Mouse (Mus musculus) liver, adult 2 months (tissue): ENCODE measurements around the gene Hoxc5. TPM values are rescaled to one million over a fixed set of nuclear protein-coding genes. Genes with fewer than 3 reads are reported as not detected.

Source experiments
- DNase-seq: peaks from one replicate; pipeline ENCODE4 v3.0.0-alpha.2; 2011; ENCODE audit warnings: low read depth, low spot score; ENCODE audit errors: extremely low read depth
- H3K27ac ChIP-seq: fragments of 200-500 bp; replicated peaks from 2 replicates; pipeline ENCODE4 v1.5.1; 2012; ENCODE audit warnings: low read depth, mild to moderate bottlenecking, control low read depth, inconsistent platforms, low read length; ENCODE audit not compliant: insufficient read depth
- H3K27me3 ChIP-seq: fragments of 200-500 bp; 2 replicates; pipeline ENCODE4 v1.6.1; 2012; ENCODE audit warnings: mild to moderate bottlenecking, moderate library complexity, low read length, inconsistent platforms; ENCODE audit not compliant: control insufficient read depth, insufficient read depth
- H3K36me3 ChIP-seq: fragments of 200-500 bp; 2 replicates; pipeline ENCODE4 v1.6.1; 2012; ENCODE audit warnings: low read length, inconsistent platforms; ENCODE audit not compliant: control insufficient read depth, insufficient read depth
- H3K4me1 ChIP-seq: fragments of 200-500 bp; 2 replicates; pipeline ENCODE4 v1.6.1; 2011; ENCODE audit warnings: low read length; ENCODE audit not compliant: control insufficient read depth, insufficient read depth
- H3K4me3 ChIP-seq: fragments of 200-500 bp; 2 replicates; pipeline ENCODE4 v1.5.1; 2011; ENCODE audit warnings: low read depth, mild to moderate bottlenecking, control low read depth, low read length, moderate library complexity; ENCODE audit not compliant: insufficient read depth
- H3K79me2 ChIP-seq: fragments of 200-500 bp; 2 replicates; pipeline ENCODE4 v1.6.1; 2012; ENCODE audit warnings: inconsistent platforms, mild to moderate bottlenecking, low read length, moderate library complexity; ENCODE audit not compliant: control insufficient read depth, insufficient read depth
- H3K9ac ChIP-seq: fragments of 200-500 bp; 2 replicates; pipeline ENCODE4 v1.6.1; 2012; ENCODE audit warnings: low read depth, mild to moderate bottlenecking, control low read depth, inconsistent platforms, low read length
- CTCF ChIP-seq: fragments of 200-500 bp; IDR thresholded peaks from 2 replicates; pipeline ENCODE4 v1.5.1; 2011; ENCODE audit warnings: low read depth, low read length, control low read depth
- POLR2A ChIP-seq: fragments of 200-500 bp; IDR thresholded peaks from 2 replicates; pipeline ENCODE4 v1.6.1; 2011; ENCODE audit warnings: low read length, control low read depth; ENCODE audit not compliant: insufficient read depth; ENCODE audit errors: extremely low read depth
- WGBS: fragments of 180-500 bp; shearing (Covaris S2); methylation state at CpG from one replicate; pipeline ENCODE4 v1.1.7; 2018; 5-methylcytosine and 5-hydroxymethylcytosine counted together
- polyA plus RNA-seq: library from polyadenylated mRNA; depleted of rRNA; stranded (reverse); fragments of >200 nt; gene quantifications from 2 replicates; pipeline ENCODE4 v1.2.3, GENCODE M21; 2012; rRNA removed
- total RNA-seq: library from RNA; depleted of rRNA; stranded (reverse); fragments of >200 nt; gene quantifications from 2 replicates; pipeline ENCODE4 v1.2.3, GENCODE M21; 2014; rRNA removed

The Hoxc5 gene
- total and polyA plus RNA-seq, 2 experiments: under 0.01 TPM; not detected in 1

- WGBS: 23% methylated on average over 11 of the region's 11 CpGs
- Histone ChIP-seq H3K4me3 (no peak overlapping the region), H3K4me1 (no peaks in the 10 kb centered on the region; the same call in 1 of the 2 replicates), H3K27me3 (peaks cover 25% of the 10 kb centered on the region), H3K27ac (no peak overlapping the region), H3K9ac (no peak overlapping the region), H3K36me3 (no peaks in the 10 kb centered on the region), H3K79me2 (no peaks in the 10 kb centered on the region)
- no peak for TF ChIP-seq CTCF
- no peak for TF ChIP-seq POLR2A
- no peak for DNase-seq
These were observed 92.7 kb downstream of the Hoxc5 start for GRCm38 (mm10) chr15:103060021-103060340.

GRCm38 (mm10) chr15:103060341-103061130 is 93.3 kb downstream of the Hoxc5 start:
- no peak overlapping the region for H3K27ac ChIP-seq
- H3K79me2 ChIP-seq: no peaks in the 10 kb centered on the region
- H3K9ac ChIP-seq: no peak overlapping the region
- no peaks in the 10 kb centered on the region for H3K36me3 ChIP-seq
- peaks cover 25% of the 10 kb centered on the region for H3K27me3 ChIP-seq
- H3K4me3 ChIP-seq: no peak overlapping the region
- TF ChIP-seq CTCF: no peak
- H3K4me1 ChIP-seq: no peaks in the 10 kb centered on the region; the same call in 1 of the 2 replicates
- DNase-seq: no peak
- 7% methylated on average over 36 of the region's 36 CpGs for WGBS

DNA sequence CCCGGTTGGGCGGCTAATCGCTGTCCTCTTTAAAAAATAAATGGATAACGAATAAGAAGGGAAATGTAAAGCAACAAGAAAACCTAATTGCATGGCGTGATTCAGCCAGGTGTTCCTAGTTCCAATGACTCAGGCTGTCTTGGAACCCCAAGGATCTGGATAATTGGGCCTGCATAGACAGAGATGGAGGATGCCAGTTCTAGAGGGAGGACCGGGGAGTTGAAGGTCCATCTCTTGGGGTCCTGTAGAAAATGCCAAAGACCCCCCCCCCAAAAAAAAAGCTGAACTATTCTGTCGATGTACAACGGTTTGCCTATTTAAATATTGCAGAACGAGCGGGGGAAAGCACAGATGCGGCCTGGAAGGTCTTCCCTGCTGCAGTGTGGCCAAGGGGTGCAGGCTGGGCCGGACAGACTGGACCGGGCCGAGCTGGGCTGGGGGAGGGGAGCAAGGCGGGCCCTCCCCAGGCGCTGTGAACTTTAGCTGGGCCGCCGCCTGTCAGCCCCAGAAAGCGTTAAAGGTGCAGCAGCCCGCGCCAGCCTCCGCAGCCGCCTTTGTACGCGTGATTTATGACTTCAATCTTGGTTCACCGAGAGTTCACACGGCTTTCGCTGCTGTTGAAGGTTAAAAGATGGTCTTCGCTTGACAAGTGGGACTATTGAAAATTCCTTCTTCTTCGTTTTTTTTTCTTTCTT is 94.0 kb downstream of the Hoxc5 start:
- Histone ChIP-seq H3K27ac (no peak overlapping the region), H3K79me2 (no peaks in the 10 kb centered on the region), H3K27me3 (peaks cover 29% of the 10 kb centered on the region), H3K36me3 (no peaks in the 10 kb centered on the region), H3K4me1 (no peaks in the 10 kb centered on the region; the same call in 1 of the 2 replicates), H3K9ac (no peak overlapping the region), H3K4me3 (0 out of 2 replicates have a peak overlapping the region, but pooled peaks have one; percentile 7)
- no peak for DNase-seq
- 6% methylated on average over 30 of the region's 30 CpGs for WGBS
- no peak for TF ChIP-seq POLR2A
- no peak for TF ChIP-seq CTCF

GRCm38 (mm10) chr15:103061988-103062387 is 94.7 kb downstream of the Hoxc5 start:
- Histone ChIP-seq H3K27ac (no peak overlapping the region), H3K36me3 (no peaks in the 10 kb centered on the region), H3K4me1 (no peaks in the 10 kb centered on the region; the same call in 1 of the 2 replicates), H3K4me3 (no peak overlapping the region), H3K79me2 (no peaks in the 10 kb centered on the region), H3K27me3 (peaks cover 29% of the 10 kb centered on the region), H3K9ac (no peak overlapping the region)
- no peak for DNase-seq
- 14% methylated on average over 2 of the region's 2 CpGs for WGBS
- TF ChIP-seq POLR2A: no peak
- TF ChIP-seq CTCF: no peak

- no peak overlapping the region for H3K9ac ChIP-seq
- H3K27ac ChIP-seq: no peak overlapping the region
- H3K4me3 ChIP-seq: no peak overlapping the region
- no peaks in the 10 kb centered on the region for H3K79me2 ChIP-seq
- peaks cover 17% of the 10 kb centered on the region for H3K27me3 ChIP-seq
- H3K36me3 ChIP-seq: no peaks in the 10 kb centered on the region
- peaks cover 8% of the 10 kb centered on the region for H3K4me1 ChIP-seq
- 60% methylated on average over 7 of the region's 7 CpGs for WGBS
- no peak for TF ChIP-seq CTCF
- TF ChIP-seq POLR2A: no peak
- DNase-seq: no peak
These were observed 98.4 kb downstream of the Hoxc5 start for GRCm38 (mm10) chr15:103065642-103066041.

Other genes with a start within 250 kb of the Hoxc5 start
- gene Calcoco1, start 245.3 kb upstream of the Hoxc5 start, total RNA-seq: 19.1 and 20.5 TPM in 2 replicates
- 20.7 and 22.8 TPM in 2 replicates for gene Calcoco1, start 245.3 kb upstream of the Hoxc5 start, polyA plus RNA-seq
- not detected in 2 replicates for gene Hoxc13, start 46.3 kb upstream of the Hoxc5 start, total RNA-seq
- gene Hoxc13, start 46.3 kb upstream of the Hoxc5 start, polyA plus RNA-seq: not detected in 2 replicates
- gene Hoxc12, start 30.7 kb upstream of the Hoxc5 start, total RNA-seq: not detected in 2 replicates
- gene Hoxc12, start 30.7 kb upstream of the Hoxc5 start, polyA plus RNA-seq: not detected in 2 replicates
- gene Hoxc11, start 13.0 kb upstream of the Hoxc5 start, total RNA-seq: not detected in 2 replicates
- gene Hoxc11, start 13.0 kb upstream of the Hoxc5 start, polyA plus RNA-seq: not detected in 2 replicates
- not detected in 2 replicates for gene Hoxc10, start 647 bp upstream of the Hoxc5 start, total RNA-seq
- gene Hoxc10, start 647 bp upstream of the Hoxc5 start, polyA plus RNA-seq: not detected in 2 replicates
- not detected in 2 replicates for gene Hoxc9, start 9.0 kb downstream of the Hoxc5 start, total RNA-seq
- gene Hoxc9, start 9.0 kb downstream of the Hoxc5 start, polyA plus RNA-seq: not detected in 2 replicates
- not detected in 2 replicates for gene Hoxc8, start 23.2 kb downstream of the Hoxc5 start, total RNA-seq
- not detected in 2 replicates for gene Hoxc8, start 23.2 kb downstream of the Hoxc5 start, polyA plus RNA-seq
- gene Hoxc6, start 30.8 kb downstream of the Hoxc5 start, total RNA-seq: not detected in 2 replicates
- gene Hoxc6, start 30.8 kb downstream of the Hoxc5 start, polyA plus RNA-seq: not detected in 2 replicates
- gene Hoxc4, start 51.5 kb downstream of the Hoxc5 start, total RNA-seq: 0.20 TPM in 1 of 2 replicates, not detected in the other
- gene Hoxc4, start 51.5 kb downstream of the Hoxc5 start, polyA plus RNA-seq: not detected in 2 replicates
- 6.8 and 8.1 TPM in 2 replicates for gene Smug1, start 199.6 kb downstream of the Hoxc5 start, total RNA-seq
- gene Smug1, start 199.6 kb downstream of the Hoxc5 start, polyA plus RNA-seq: 9.9 and 11.1 TPM in 2 replicates